Mouse (Mus musculus): ENCODE measurements around the gene Gmppb. TPM values are rescaled to one million over a fixed set of nuclear protein-coding genes. Genes with fewer than 3 reads are reported as not detected.
A peak's percentile ranks its signal among the peaks of the same experiment; 100 is the strongest.

Gene Gmppb
- total RNA-seq, 2 experiments from 2014 or later: 6.4 to 19.1 TPM

GRCm38 (mm10) chr9:108049561-108050251 is 664 bp downstream of the Gmppb start:
- ATAC-seq (ENCODE audit: poor library complexity, severe bottlenecking): no peak

- no peak for ATAC-seq (ENCODE audit: poor library complexity, severe bottlenecking)
These were observed 2.3 kb downstream of the Gmppb start for GRCm38 (mm10) chr9:108051184-108051930.

- no peak for ATAC-seq (ENCODE audit: poor library complexity, severe bottlenecking)
These were observed 2.8 kb downstream of the Gmppb start for GRCm38 (mm10) chr9:108051931-108052220.

GRCm38 (mm10) chr9:108052411-108052810 is 3.4 kb downstream of the Gmppb start:
- no peak for ATAC-seq (ENCODE audit: poor library complexity, severe bottlenecking)

- peak; percentile 75 for ATAC-seq (ENCODE audit: poor library complexity, severe bottlenecking)
These were observed 4.0 kb downstream of the Gmppb start, which contains the start of gene Amigo3 for GRCm38 (mm10) chr9:108052885-108053664. Gene Amigo3, plus strand, starts transcription at chr9:108053159.

GRCm38 (mm10) chr9:108053665-108054225 is 4.7 kb downstream of the Gmppb start:
- ATAC-seq (ENCODE audit: poor library complexity, severe bottlenecking): no peak

- no peak for ATAC-seq (ENCODE audit: poor library complexity, severe bottlenecking)
These were observed 5.4 kb downstream of the Gmppb start for GRCm38 (mm10) chr9:108054331-108055040.

GRCm38 (mm10) chr9:108055061-108055460 is 6.0 kb downstream of the Gmppb start:
- ATAC-seq (ENCODE audit: poor library complexity, severe bottlenecking): peak; percentile 28

GRCm38 (mm10) chr9:108055661-108056237 is 6.7 kb downstream of the Gmppb start:
- no peak for ATAC-seq (ENCODE audit: poor library complexity, severe bottlenecking)

GRCm38 (mm10) chr9:108056361-108057261 is 7.6 kb downstream of the Gmppb start:
- ATAC-seq (ENCODE audit: poor library complexity, severe bottlenecking): no peak

- ATAC-seq (ENCODE audit: poor library complexity, severe bottlenecking): no peak
These were observed 8.2 kb downstream of the Gmppb start for GRCm38 (mm10) chr9:108057262-108057562.

- ATAC-seq (ENCODE audit: poor library complexity, severe bottlenecking): no peak
These were observed 9.2 kb downstream of the Gmppb start for GRCm38 (mm10) chr9:108058291-108058690.

GRCm38 (mm10) chr9:108062142-108062541 is 13.1 kb downstream of the Gmppb start:
- no peak for ATAC-seq (ENCODE audit: poor library complexity, severe bottlenecking)

- ATAC-seq (ENCODE audit: poor library complexity, severe bottlenecking): no peak
These were observed 14.3 kb downstream of the Gmppb start for GRCm38 (mm10) chr9:108063361-108063760.

GRCm38 (mm10) chr9:108065491-108066011 is 16.5 kb downstream of the Gmppb start:
- peak; percentile 67 for ATAC-seq (ENCODE audit: poor library complexity, severe bottlenecking)

- no peak for ATAC-seq (ENCODE audit: poor library complexity, severe bottlenecking)
These were observed 18.2 kb downstream of the Gmppb start for GRCm38 (mm10) chr9:108067199-108067598.

GRCm38 (mm10) chr9:108067900-108068299 is 18.9 kb downstream of the Gmppb start:
- ATAC-seq (ENCODE audit: poor library complexity, severe bottlenecking): peak; percentile 88

- no peak for ATAC-seq (ENCODE audit: poor library complexity, severe bottlenecking)
These were observed 20.0 kb downstream of the Gmppb start for GRCm38 (mm10) chr9:108069007-108069406.

- no peak for ATAC-seq (ENCODE audit: poor library complexity, severe bottlenecking)
These were observed 20.5 kb downstream of the Gmppb start for GRCm38 (mm10) chr9:108069529-108069928.
